ENCODE assay signal across 13 mouse cellular contexts in genomic region chr9:26727445-26727844, GRCm38 (mm10). TPM values are rescaled to one million over a fixed set of nuclear protein-coding genes. Genes with fewer than 3 reads are reported as not detected.
DNase-seq lines count a peak whose midpoint lies in the region; ATAC-seq and TF ChIP-seq lines count a peak whose summit lies in the region.
"Had no signal": no experiment of that assay in that cellular context is flagged by ENCODE, and none has a peak within 500 bp of the region (broad histone marks: within the 10 kb centered on the region; RNA-seq: fewer than 3 reads in every experiment).

No protein-coding gene starts in this region.

- H3K4me2 ChIP-seq in hindbrain, embryonic 13.5 days: no peak overlapping the region
- H3K4me2 ChIP-seq in midbrain, embryonic 14.5 days (ENCODE audit: low read length): no peak overlapping the region
- no peak overlapping the region for H3K4me2 ChIP-seq in midbrain, embryonic 13.5 days (replicated peaks)
- no peak overlapping the region for H3K4me2 ChIP-seq in myocyte (ENCODE audit: low read depth)
- H3K4me2 ChIP-seq: hindbrain, embryonic 12.5 days; liver, embryonic 13.5 days had no signal

- no peak overlapping the region for H3K4me3 ChIP-seq in hindbrain, embryonic 10.5 days
- no peak overlapping the region for H3K4me3 ChIP-seq in hindbrain, embryonic 13.5 days
- no peak overlapping the region for H3K4me3 ChIP-seq in midbrain, embryonic 14.5 days (replicated peaks; ENCODE audit: low read depth, low read length)
- H3K4me3 ChIP-seq in midbrain, embryonic 13.5 days (replicated peaks): no peak overlapping the region
- H3K4me3 ChIP-seq in myocyte: no peak overlapping the region
- no peak overlapping the region for H3K4me3 ChIP-seq in cerebellum, adult 2 months (replicated peaks; ENCODE audit: insufficient read depth, low read depth, low read length)
- H3K4me3 ChIP-seq: hindbrain, embryonic 12.5 days; liver, embryonic 13.5 days had no signal

- no peak for ATAC-seq in hindbrain, embryonic 13.5 days (ENCODE audit: low FRiP score)
- ATAC-seq in midbrain, embryonic 14.5 days (ENCODE audit: low FRiP score, low TSS enrichment): no peak
- ATAC-seq in midbrain, embryonic 13.5 days: no peak

- no peak overlapping the region for H3K9ac ChIP-seq in hindbrain, embryonic 13.5 days
- H3K9ac ChIP-seq in midbrain, embryonic 14.5 days (replicated peaks; ENCODE audit: low read length): no peak overlapping the region
- no peak overlapping the region for H3K9ac ChIP-seq in midbrain, embryonic 13.5 days (replicated peaks)
- H3K9ac ChIP-seq: hindbrain, embryonic 12.5 days; liver, embryonic 13.5 days had no signal

- H3K9me3 ChIP-seq in hindbrain, embryonic 10.5 days: no peaks in the 10 kb centered on the region
- no peaks in the 10 kb centered on the region for H3K9me3 ChIP-seq in hindbrain, embryonic 13.5 days
- no peaks in the 10 kb centered on the region for H3K9me3 ChIP-seq in midbrain, embryonic 14.5 days (ENCODE audit: control insufficient read depth, low read length)
- H3K9me3 ChIP-seq in midbrain, embryonic 13.5 days: no peaks in the 10 kb centered on the region
- H3K9me3 ChIP-seq: hindbrain, embryonic 12.5 days; liver, embryonic 13.5 days had no signal

- no peaks in the 10 kb centered on the region for H3K79me2 ChIP-seq in myocyte (ENCODE audit: control insufficient read depth, insufficient read depth)

- H3K27me3 ChIP-seq in hindbrain, embryonic 10.5 days (ENCODE audit: insufficient read depth, poor library complexity, severe bottlenecking): peaks cover 9% of the 10 kb centered on the region
- no peaks in the 10 kb centered on the region for H3K27me3 ChIP-seq in hindbrain, embryonic 13.5 days
- H3K27me3 ChIP-seq in midbrain, embryonic 14.5 days (ENCODE audit: control insufficient read depth, insufficient read depth, low read length): no peaks in the 10 kb centered on the region
- H3K27me3 ChIP-seq in midbrain, embryonic 13.5 days: peaks cover 8% of the 10 kb centered on the region; the same call in 1 of the 2 replicates
- no peaks in the 10 kb centered on the region for H3K27me3 ChIP-seq in myocyte (ENCODE audit: control insufficient read depth, insufficient read depth, insufficient read length)
- H3K27me3 ChIP-seq in cerebellum, adult 2 months (ENCODE audit: control insufficient read depth, insufficient read depth, low read length): no peaks in the 10 kb centered on the region

- WGBS in hindbrain, embryonic 10.5 days: 64% methylated on average over 2 of the region's 2 CpGs
- WGBS in hindbrain, embryonic 13.5 days: 58% methylated on average over 2 of the region's 2 CpGs
- 34% methylated on average over 2 of the region's 2 CpGs for WGBS in midbrain, embryonic 14.5 days
- 33% methylated on average over 2 of the region's 2 CpGs for WGBS in midbrain, embryonic 13.5 days
- WGBS in cerebellum, adult 2 months: 57% methylated on average over 2 of the region's 2 CpGs

- H3K27ac ChIP-seq in hindbrain, embryonic 10.5 days: no peak overlapping the region
- H3K27ac ChIP-seq in hindbrain, embryonic 13.5 days: no peak overlapping the region
- H3K27ac ChIP-seq in midbrain, embryonic 14.5 days (replicated peaks; ENCODE audit: low read depth, low read length): no peak overlapping the region
- no peak overlapping the region for H3K27ac ChIP-seq in midbrain, embryonic 13.5 days
- H3K27ac ChIP-seq in cerebellum, adult 2 months (ENCODE audit: insufficient read depth, low read length): no peak overlapping the region
- H3K27ac ChIP-seq: hindbrain, embryonic 12.5 days; liver, embryonic 13.5 days had no signal

- H3K4me1 ChIP-seq in hindbrain, embryonic 10.5 days (replicated peaks): no peaks in the 10 kb centered on the region
- 0 out of 2 replicates have a peak, but pooled peaks cover 1% of the 10 kb centered on the region for H3K4me1 ChIP-seq in hindbrain, embryonic 13.5 days (replicated peaks)
- no peaks in the 10 kb centered on the region for H3K4me1 ChIP-seq in midbrain, embryonic 14.5 days (ENCODE audit: control insufficient read depth, insufficient read depth, low read length)
- no peaks in the 10 kb centered on the region for H3K4me1 ChIP-seq in midbrain, embryonic 13.5 days (replicated peaks)
- no peaks in the 10 kb centered on the region for H3K4me1 ChIP-seq in cerebellum, adult 2 months (ENCODE audit: control insufficient read depth, insufficient read depth, low read length)
- H3K4me1 ChIP-seq: hindbrain, embryonic 12.5 days; liver, embryonic 13.5 days had no signal

- no peak for TF ChIP-seq CTCF in brain, embryonic 14.5 days (IDR thresholded peaks at IDR 0.05; ENCODE audit: borderline replicate concordance, extremely low read depth, insufficient read depth, insufficient read length)
- no peak for TF ChIP-seq CTCF in cerebellum, adult 2 months (IDR thresholded peaks at IDR 0.05; ENCODE audit: borderline replicate concordance, insufficient read depth, low read depth, low read length)

- TF ChIP-seq POLR2A in brain, embryonic 14.5 days (IDR thresholded peaks at IDR 0.05; ENCODE audit: borderline replicate concordance, extremely low read depth, insufficient read depth, insufficient read length, poor library complexity, severe bottlenecking): no peak
- TF ChIP-seq POLR2A in myocyte (IDR thresholded peaks at IDR 0.05; ENCODE audit: insufficient read length, low read depth): no peak
- no peak for TF ChIP-seq POLR2A in cerebellum, adult 2 months (IDR thresholded peaks at IDR 0.05; ENCODE audit: borderline replicate concordance, insufficient read depth, low read length)

- H3K36me3 ChIP-seq in hindbrain, embryonic 10.5 days: no peaks in the 10 kb centered on the region
- no peaks in the 10 kb centered on the region for H3K36me3 ChIP-seq in hindbrain, embryonic 13.5 days
- H3K36me3 ChIP-seq in midbrain, embryonic 14.5 days (ENCODE audit: control insufficient read depth, insufficient read depth, low read length): no peaks in the 10 kb centered on the region
- H3K36me3 ChIP-seq in midbrain, embryonic 13.5 days: no peaks in the 10 kb centered on the region
- no peaks in the 10 kb centered on the region for H3K36me3 ChIP-seq in myocyte (ENCODE audit: control insufficient read depth, insufficient read depth)
- H3K36me3 ChIP-seq: hindbrain, embryonic 12.5 days; liver, embryonic 13.5 days had no signal

- no peak overlapping the region for H3ac ChIP-seq in myocyte (ENCODE audit: control insufficient read depth, insufficient read length)

- DNase-seq in hindbrain, embryonic 10.5 days (ENCODE audit: low spot score): peak; percentile 58
- peak; percentile 45 for DNase-seq in midbrain, embryonic 14.5 days
- DNase-seq in brain, embryonic 14.5 days (ENCODE audit: low read depth): peak; percentile 26
- DNase-seq in layer of hippocampus, adult 9-11 months: no peak
- no peak for DNase-seq in cerebellum, adult 2 months
- DNase-seq: gastrocnemius, postnatal 25 days; liver, embryonic 13.5 days; thymus, postnatal 25 days had no signal

TF ChIP-seq in myocyte, 11 proteins besides CTCF, POLR2A, EP300 and RAD21:
- TF ChIP-seq MAX (IDR thresholded peaks at IDR 0.05; ENCODE audit: low read depth): no peak
- TF ChIP-seq POLR2AphosphoS2 (IDR thresholded peaks at IDR 0.05; ENCODE audit: insufficient read length, low read depth): no peak
- no peak for TF ChIP-seq E2F4 (IDR thresholded peaks at IDR 0.05; ENCODE audit: insufficient read depth)
- TF ChIP-seq TCF3 (IDR thresholded peaks at IDR 0.05; ENCODE audit: insufficient read length, low read depth): no peak
- no peak for TF ChIP-seq MYOG (IDR thresholded peaks at IDR 0.05; ENCODE audit: control insufficient read depth in 1 of 3, insufficient read depth in 1 of 3, insufficient read length in 2 of 3, low read depth in 2 of 3)
- TF ChIP-seq CEBPB (IDR thresholded peaks at IDR 0.05; ENCODE audit: insufficient read depth, poor library complexity, severe bottlenecking): no peak
- no peak for TF ChIP-seq SRF (IDR thresholded peaks at IDR 0.05; ENCODE audit: control insufficient read depth, insufficient read length, low read depth)
- peak; percentile 49 for TF ChIP-seq REST (IDR thresholded peaks at IDR 0.05; ENCODE audit: insufficient read depth, insufficient read length)
- TF ChIP-seq TCF12 (IDR thresholded peaks at IDR 0.05; ENCODE audit: insufficient read depth, poor library complexity, severe bottlenecking): no peak

RNA-seq across cellular contexts. Expression of gene B3gat1, which starts 6.1 kb away (rescaled TPM):
- 2.1 and 6.8 TPM in 2 replicates for polyA plus RNA-seq in hindbrain, embryonic 10.5 days (2016; fragmentation: Nextera tagmentation; extraction: Ambion mirVana)
- polyA plus RNA-seq in hindbrain, embryonic 13.5 days (2015; fragmentation: Nextera tagmentation; extraction: Ambion mirVana): 31.7 and 31.9 TPM in 2 replicates
- polyA plus RNA-seq in midbrain, embryonic 14.5 days (2014; fragmentation: Nextera tagmentation; extraction: Ambion mirVana): 46.6 and 49.6 TPM in 2 replicates
- 20.1 and 26.2 TPM in 2 replicates for polyA plus RNA-seq in midbrain, embryonic 13.5 days (2015; fragmentation: Nextera tagmentation; extraction: Ambion mirVana)
- 226 and 262 TPM in 2 replicates for polyA plus RNA-seq in brain, embryonic 14.5 days (2012; rRNA removed)
- not detected for polyA plus RNA-seq in myocyte (2012; fragmentation: generic; extraction: Trizol)
- 76.0 and 81.2 TPM in 2 replicates for polyA plus RNA-seq in cerebellum, adult 2 months (2012; rRNA removed)
- polyA plus RNA-seq: liver, embryonic 13.5 days; small intestine, adult 2 months had no signal

Comparison
In these comparisons a context has a peak if more than half of its experiments do, and no peak if none do; other contexts are left out.
1. DNase-seq: peak in hindbrain, embryonic 10.5 days (single experiment), midbrain, embryonic 14.5 days (single experiment) and brain, embryonic 14.5 days (single experiment); none in layer of hippocampus, adult 9-11 months (single experiment) and cerebellum, adult 2 months (0 of 2).